Mouse (Mus musculus) stomach, embryonic 16.5 days (tissue): Measurements from ENCODE around the gene Scml4. TPM values are rescaled to one million over a fixed set of nuclear protein-coding genes. Genes with fewer than 3 reads are reported as not detected.
A peak's percentile ranks its signal among the peaks of the same experiment; 100 is the strongest.

ENCODE experiments used
- ATAC-seq: fragments of 200-750 bp; cut with Nextera tagmentation; 2 replicates; pipeline ENCODE4 v1.8.0; 2017; ENCODE audit warnings: moderate number of reproducible peaks, moderate TSS enrichment; ENCODE audit not compliant: insufficient read depth, low FRiP score
- H3K27ac ChIP-seq: fragments of 300-500 bp; sonication (generic); 2 replicates; pipeline ENCODE4 v1.5.1; 2014; ENCODE audit warnings: low read length
- H3K27me3 ChIP-seq: fragments of 300-500 bp; sonication (generic); 2 replicates; pipeline ENCODE4 v1.6.1; 2014; ENCODE audit warnings: low read length, control low read depth, mixed read lengths; ENCODE audit not compliant: control insufficient read depth, insufficient read depth
- H3K36me3 ChIP-seq: fragments of 300-500 bp; sonication (generic); 2 replicates; pipeline ENCODE4 v1.6.1; 2014; ENCODE audit warnings: low read length; ENCODE audit not compliant: control insufficient read depth, insufficient read depth
- H3K4me1 ChIP-seq: fragments of 300-500 bp; sonication (generic); 2 replicates; pipeline ENCODE4 v1.6.1; 2014; ENCODE audit warnings: low read length, control low read depth, mixed read lengths; ENCODE audit not compliant: control insufficient read depth, insufficient read depth
- H3K4me2 ChIP-seq: fragments of 300-500 bp; sonication (generic); 2 replicates; pipeline ENCODE4 v1.6.1; 2014; ENCODE audit warnings: low read depth, low read length, mixed read lengths
- H3K4me3 ChIP-seq: fragments of 300-500 bp; sonication (generic); replicated peaks from 2 replicates; pipeline ENCODE4 v1.5.1; 2014; ENCODE audit warnings: mild to moderate bottlenecking, low read length
- H3K9ac ChIP-seq: fragments of 300-500 bp; sonication (generic); 2 replicates; pipeline ENCODE4 v1.6.1; 2014; ENCODE audit warnings: low read length
- H3K9me3 ChIP-seq: fragments of 300-500 bp; sonication (generic); replicated peaks from 2 replicates; pipeline ENCODE4 v1.6.1; 2016; ENCODE audit warnings: low read length, control low read depth; ENCODE audit not compliant: control insufficient read depth
- WGBS: fragments of 180-500 bp; shearing (Covaris S2); extraction: QIAGEN DNeasy Blood & Tissue Kit; methylation state at CpG from one replicate; pipeline ENCODE4 v1.1.7; 2014; 5-methylcytosine and 5-hydroxymethylcytosine counted together
- polyA plus RNA-seq: library from polyadenylated mRNA; unstranded; fragments of >200 nt; fragmentation: Nextera tagmentation; extraction: Ambion mirVana; gene quantifications from 2 replicates; pipeline ENCODE4 v1.2.1, GENCODE M21; 2015

The Scml4 gene
- polyA plus RNA-seq, 1 experiment from 2014 or later, result 12.2 TPM

GRCm38 (mm10) chr10:42945316-42945715, 85.1 kb downstream of the Scml4 start:
- H3K4me1 ChIP-seq, result peaks cover 8% of the 10 kb centered on the region
- no peaks in the 10 kb centered on the region for H3K9me3 ChIP-seq
- no peak for ATAC-seq
- H3K27ac ChIP-seq, result no peak overlapping the region
- no peak overlapping the region for H3K4me2 ChIP-seq
- no peak overlapping the region for H3K4me3 ChIP-seq
- H3K9ac ChIP-seq, result no peak overlapping the region
- WGBS, result 74% methylated on average over 4 of the region's 4 CpGs
- H3K27me3 ChIP-seq, result no peaks in the 10 kb centered on the region
- H3K36me3 ChIP-seq, result no peaks in the 10 kb centered on the region

DNA sequence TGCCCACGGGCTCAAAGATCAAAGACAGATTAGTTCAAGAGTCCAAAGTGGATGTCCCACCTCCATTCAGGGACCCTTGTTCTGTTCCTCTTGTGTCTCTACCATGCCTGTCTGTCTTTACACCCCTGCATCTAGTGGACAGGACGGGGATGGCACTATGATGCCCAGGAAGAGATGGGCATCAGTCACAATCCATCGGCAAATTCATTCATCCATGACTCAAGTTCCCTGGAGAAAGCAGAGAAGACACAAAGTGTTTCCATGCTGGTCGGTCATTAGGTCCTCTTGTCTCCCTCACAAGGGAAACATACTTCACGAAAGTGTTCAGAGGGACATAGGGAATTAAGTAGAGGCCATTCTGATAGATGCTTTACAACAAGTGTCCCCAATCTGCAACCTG, 87.2 kb downstream of the Scml4 start:
- Histone ChIP-seq H3K27me3 (no peaks in the 10 kb centered on the region), H3K9ac (no peak overlapping the region), H3K4me1 (peaks cover 12% of the 10 kb centered on the region; the same call in 1 of the 2 replicates), H3K9me3 (no peaks in the 10 kb centered on the region), H3K27ac (no peak overlapping the region), H3K4me2 (no peak overlapping the region), H3K4me3 (no peak overlapping the region), H3K36me3 (no peaks in the 10 kb centered on the region)
- 87% methylated on average over 5 of the region's 5 CpGs for WGBS
- no peak for ATAC-seq

- Histone ChIP-seq H3K4me1 (peaks cover 12% of the 10 kb centered on the region; the same call in 1 of the 2 replicates), H3K27ac (no peak overlapping the region), H3K36me3 (no peaks in the 10 kb centered on the region), H3K9ac (no peak overlapping the region), H3K27me3 (no peaks in the 10 kb centered on the region), H3K4me2 (peak overlapping the region; percentile 37), H3K4me3 (no peak overlapping the region), H3K9me3 (no peaks in the 10 kb centered on the region)
- 0% methylated on average over 7 of the region's 8 CpGs for WGBS
- ATAC-seq, result peak; percentile 80
These were observed 90.1 kb downstream of the Scml4 start for GRCm38 (mm10) chr10:42950252-42950751.

DNA sequence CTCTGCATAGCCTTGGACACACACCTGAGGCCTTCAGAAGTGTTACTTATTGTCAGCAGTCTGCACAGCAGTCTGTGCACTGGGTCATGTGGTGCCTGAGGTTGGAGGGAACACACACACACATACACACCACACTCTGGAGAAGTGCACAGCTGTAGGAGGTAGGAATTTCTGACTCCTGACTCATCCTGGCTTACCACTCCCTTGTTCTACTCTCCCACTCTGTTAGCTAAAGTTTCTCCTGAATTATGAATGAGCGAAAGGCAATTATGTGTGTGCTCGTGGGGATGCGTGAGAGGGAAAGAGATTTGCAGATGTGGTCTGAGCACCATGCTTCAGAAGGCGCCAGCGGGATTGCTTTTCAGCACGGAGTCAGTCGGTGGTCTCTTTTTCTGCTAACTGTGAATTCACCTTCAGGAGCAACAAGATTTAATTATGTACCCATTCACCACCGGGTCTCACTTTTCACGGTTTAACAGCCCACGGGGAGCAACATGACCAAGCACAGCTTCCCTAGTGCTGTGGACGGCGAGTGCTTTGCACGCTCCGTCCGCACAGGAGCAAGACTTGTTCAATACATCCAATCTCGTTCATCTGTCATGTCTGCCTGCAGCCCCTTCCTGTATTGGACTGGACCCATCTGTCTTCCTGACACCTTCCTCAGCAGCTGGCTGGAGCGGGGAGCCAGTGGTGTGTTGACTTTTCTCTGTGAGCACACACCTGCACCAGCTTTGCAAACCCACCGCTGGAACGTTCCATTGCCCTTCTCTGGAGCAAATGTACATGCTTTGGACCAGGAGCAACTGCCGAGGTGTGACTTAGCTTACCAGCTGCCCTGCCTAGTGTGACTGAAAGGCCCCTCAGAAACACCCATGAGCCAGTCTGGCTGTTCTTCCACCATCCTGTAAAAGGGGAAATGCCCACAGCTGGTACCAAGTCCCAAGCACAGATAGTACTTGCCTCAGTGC, 91.2 kb downstream of the Scml4 start:
- Histone ChIP-seq H3K9me3 (no peaks in the 10 kb centered on the region), H3K4me2 (no peak overlapping the region), H3K27ac (no peak overlapping the region), H3K4me1 (peaks cover 12% of the 10 kb centered on the region; the same call in 1 of the 2 replicates), H3K9ac (no peak overlapping the region), H3K4me3 (no peak overlapping the region), H3K27me3 (no peaks in the 10 kb centered on the region), H3K36me3 (no peaks in the 10 kb centered on the region)
- ATAC-seq, result peak; percentile 25; the same call in 1 of the 2 replicates
- WGBS, result 34% methylated on average over 20 of the region's 20 CpGs

DNA sequence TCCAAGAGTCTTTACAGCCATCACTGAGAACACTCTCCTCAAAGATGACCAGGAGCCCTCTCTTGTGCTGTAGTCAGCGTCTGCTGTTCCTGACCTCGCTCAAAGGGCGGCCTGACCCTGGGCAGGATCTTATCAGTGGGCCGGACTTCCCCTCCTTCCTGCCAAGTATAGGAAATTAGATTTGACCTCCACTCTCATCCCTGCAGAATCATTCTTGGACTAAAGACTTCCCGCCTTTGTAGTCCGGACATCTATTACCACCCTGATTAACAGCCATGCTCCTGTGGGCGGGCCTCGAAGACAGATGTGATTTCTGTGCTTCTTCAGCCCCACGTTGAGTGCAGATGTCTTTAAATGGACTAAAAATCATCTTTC, 91.9 kb downstream of the Scml4 start:
- no peak overlapping the region for H3K27ac ChIP-seq
- WGBS, result 32% methylated on average over 9 of the region's 9 CpGs
- H3K4me1 ChIP-seq, result peaks cover 12% of the 10 kb centered on the region; the same call in 1 of the 2 replicates
- no peak for ATAC-seq
- no peak overlapping the region for H3K9ac ChIP-seq
- H3K9me3 ChIP-seq, result no peaks in the 10 kb centered on the region
- no peak overlapping the region for H3K4me2 ChIP-seq
- H3K4me3 ChIP-seq, result no peak overlapping the region
- no peaks in the 10 kb centered on the region for H3K36me3 ChIP-seq
- no peaks in the 10 kb centered on the region for H3K27me3 ChIP-seq

- no peak overlapping the region for H3K27ac ChIP-seq
- no peak overlapping the region for H3K4me2 ChIP-seq
- H3K27me3 ChIP-seq, result peaks cover 3% of the 10 kb centered on the region; the same call in 1 of the 2 replicates
- ATAC-seq, result no peak
- H3K9ac ChIP-seq, result no peak overlapping the region
- WGBS, result 79% methylated on average over 5 of the region's 5 CpGs
- H3K4me1 ChIP-seq, result peaks cover 12% of the 10 kb centered on the region
- H3K36me3 ChIP-seq, result no peaks in the 10 kb centered on the region
- H3K9me3 ChIP-seq, result no peaks in the 10 kb centered on the region
- no peak overlapping the region for H3K4me3 ChIP-seq
These were observed 93.4 kb downstream of the Scml4 start for GRCm38 (mm10) chr10:42953601-42954000.

- Histone ChIP-seq H3K27ac (no peak overlapping the region), H3K4me3 (no peak overlapping the region), H3K4me2 (no peak overlapping the region), H3K9me3 (no peaks in the 10 kb centered on the region), H3K27me3 (peaks cover 3% of the 10 kb centered on the region; the same call in 1 of the 2 replicates), H3K4me1 (peaks cover 6% of the 10 kb centered on the region), H3K36me3 (no peaks in the 10 kb centered on the region), H3K9ac (no peak overlapping the region)
- WGBS, result 90% methylated on average over 3 of the region's 3 CpGs
- no peak for ATAC-seq
These were observed 95.0 kb downstream of the Scml4 start for GRCm38 (mm10) chr10:42955205-42955604.

GRCm38 (mm10) chr10:42957881-42958651, 97.9 kb downstream of the Scml4 start:
- Histone ChIP-seq H3K4me3 (peak overlapping the region; percentile 32), H3K4me1 (no peaks in the 10 kb centered on the region; the same call in 1 of the 2 replicates), H3K27ac (no peak overlapping the region), H3K9me3 (no peaks in the 10 kb centered on the region), H3K27me3 (peaks cover 3% of the 10 kb centered on the region; the same call in 1 of the 2 replicates), H3K4me2 (peak overlapping the region; percentile 58), H3K36me3 (no peaks in the 10 kb centered on the region), H3K9ac (peak overlapping the region; percentile 67)
- peak; percentile 63; the same call in 1 of the 2 replicates for ATAC-seq
- 8% methylated on average over 21 of the region's 21 CpGs for WGBS
